Mouse (Mus musculus): ENCODE measurements at regions not wholly inside any gene's neighbourhood (a gene's known extent, or its start where the extent isn't known, plus 50 kb on each side); places are given as distances from the start of the nearest gene placed in this dataset.

- Histone ChIP-seq H3K4me1 (ENCODE audit: control insufficient read depth, insufficient read depth, low read length) (no peaks in the 10 kb centered on the region), H3K27ac (ENCODE audit: insufficient read depth, low read length) (no peak overlapping the region), H3K4me3 (ENCODE audit: insufficient read depth, low read length) (no peak overlapping the region)
- TF ChIP-seq POLR2A (IDR thresholded peaks at IDR 0.05; ENCODE audit: extremely low read depth, insufficient read depth, low read length) (no peak), CTCF (IDR thresholded peaks at IDR 0.05; ENCODE audit: extremely low read depth, insufficient read depth, low read length) (no peak)
Observed at GRCm38 (mm10) chr3:149280807-149281789, 290.7 kb upstream of the Adgrl2 start.

- Histone ChIP-seq H3K27ac (ENCODE audit: insufficient read depth, low read length) (no peak overlapping the region), H3K4me3 (ENCODE audit: insufficient read depth, low read length) (no peak overlapping the region), H3K4me1 (ENCODE audit: control insufficient read depth, insufficient read depth, low read length) (no peaks in the 10 kb centered on the region)
- TF ChIP-seq POLR2A (IDR thresholded peaks at IDR 0.05; ENCODE audit: extremely low read depth, insufficient read depth, low read length) (no peak), CTCF (IDR thresholded peaks at IDR 0.05; ENCODE audit: extremely low read depth, insufficient read depth, low read length) (no peak)
Observed at GRCm38 (mm10) chr3:149279338-149279737, 289.0 kb upstream of the Adgrl2 start.

DNA sequence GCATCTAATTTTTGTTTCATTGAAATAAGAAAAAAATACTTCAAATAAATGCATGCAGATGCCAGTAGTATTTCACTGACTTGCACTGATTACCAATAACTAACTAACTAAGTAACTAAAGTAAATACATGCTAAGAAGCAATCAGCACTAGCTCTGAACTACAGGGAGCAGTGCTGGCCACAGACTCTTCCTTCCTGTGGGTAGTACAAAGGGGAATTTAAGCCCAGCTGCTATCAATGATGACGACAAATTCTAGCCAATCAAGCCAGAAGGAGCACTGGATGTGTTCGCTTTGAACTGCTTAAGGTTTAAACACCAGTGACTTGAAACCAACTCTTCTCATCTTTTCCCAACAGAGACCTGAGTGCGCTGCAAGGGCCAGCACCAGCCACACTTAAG is 287.5 kb upstream of the Adgrl2 start:
- H3K27ac ChIP-seq (ENCODE audit: insufficient read depth, low read length): no peak overlapping the region
- TF ChIP-seq POLR2A (IDR thresholded peaks at IDR 0.05; ENCODE audit: extremely low read depth, insufficient read depth, low read length) (no peak), CTCF (IDR thresholded peaks at IDR 0.05; ENCODE audit: extremely low read depth, insufficient read depth, low read length) (no peak)
- no peak overlapping the region for H3K4me3 ChIP-seq (ENCODE audit: insufficient read depth, low read length)
- no peaks in the 10 kb centered on the region for H3K4me1 ChIP-seq (ENCODE audit: control insufficient read depth, insufficient read depth, low read length)

- TF ChIP-seq CTCF (IDR thresholded peaks at IDR 0.05; ENCODE audit: extremely low read depth, insufficient read depth, low read length): no peak
Observed at GRCm38 (mm10) chr3:149275478-149276132, 285.2 kb upstream of the Adgrl2 start.

DNA sequence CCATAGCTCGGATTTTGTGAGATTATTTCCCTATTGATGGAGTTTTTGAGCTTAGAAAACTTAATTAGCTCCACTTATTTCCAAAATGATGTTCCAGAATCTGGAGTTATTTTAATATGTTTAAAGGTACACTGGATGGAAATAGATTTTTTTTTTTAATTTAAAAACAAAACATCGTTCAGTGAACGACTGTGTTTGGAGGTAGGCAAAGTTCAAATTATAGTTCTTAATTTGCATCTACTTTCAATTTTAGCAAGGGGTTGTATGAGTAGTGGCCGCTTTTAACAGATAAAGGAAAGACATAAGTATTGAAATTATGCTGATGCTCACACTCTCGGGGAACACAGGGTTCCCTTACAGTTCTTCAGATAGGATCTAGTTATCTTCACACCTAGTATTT is 284.6 kb upstream of the Adgrl2 start:
- no peaks in the 10 kb centered on the region for H3K4me1 ChIP-seq (ENCODE audit: control insufficient read depth, insufficient read depth, low read length)

More at GRCm38 (mm10) chr3:149275478-149276132, 285.2 kb upstream of the Adgrl2 start:
- H3K27ac ChIP-seq (ENCODE audit: insufficient read depth, low read length): no peak overlapping the region
- H3K4me1 ChIP-seq (ENCODE audit: control insufficient read depth, insufficient read depth, low read length): no peaks in the 10 kb centered on the region
- no peak overlapping the region for H3K4me3 ChIP-seq (ENCODE audit: insufficient read depth, low read length)

GRCm38 (mm10) chr3:149273993-149274692 is 283.8 kb upstream of the Adgrl2 start:
- no peak overlapping the region for H3K4me3 ChIP-seq (ENCODE audit: insufficient read depth, low read length)
- H3K4me1 ChIP-seq (ENCODE audit: control insufficient read depth, insufficient read depth, low read length): no peaks in the 10 kb centered on the region
- no peak for TF ChIP-seq CTCF (IDR thresholded peaks at IDR 0.05; ENCODE audit: extremely low read depth, insufficient read depth, low read length)
- no peak for TF ChIP-seq POLR2A (IDR thresholded peaks at IDR 0.05; ENCODE audit: extremely low read depth, insufficient read depth, low read length)
- no peak overlapping the region for H3K27ac ChIP-seq (ENCODE audit: insufficient read depth, low read length)

More for the DNA sequence above, 284.6 kb upstream of the Adgrl2 start:
- Histone ChIP-seq H3K4me3 (ENCODE audit: insufficient read depth, low read length) (no peak overlapping the region), H3K27ac (ENCODE audit: insufficient read depth, low read length) (no peak overlapping the region)
- TF ChIP-seq CTCF (IDR thresholded peaks at IDR 0.05; ENCODE audit: extremely low read depth, insufficient read depth, low read length) (no peak), POLR2A (IDR thresholded peaks at IDR 0.05; ENCODE audit: extremely low read depth, insufficient read depth, low read length) (no peak)

DNA sequence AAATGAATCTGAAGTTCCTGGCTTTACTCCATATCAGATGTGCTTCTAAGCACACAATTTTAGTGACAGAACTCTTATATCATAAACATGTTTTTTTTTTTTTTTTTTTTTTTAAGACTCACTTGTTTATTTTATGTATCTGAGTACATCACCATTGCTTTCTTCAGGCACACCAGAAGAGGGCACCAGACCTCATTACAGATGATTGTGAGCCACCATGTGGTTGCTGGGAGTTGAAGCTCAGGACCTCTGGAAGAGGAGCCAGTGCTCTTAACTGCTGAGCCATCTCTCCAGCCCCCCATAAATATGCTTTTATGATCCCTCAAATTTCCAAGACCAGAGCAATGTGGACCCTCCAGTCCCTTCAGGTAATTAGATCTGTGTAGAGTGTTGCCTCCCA is 280.1 kb upstream of the Adgrl2 start:
- no peaks in the 10 kb centered on the region for H3K4me1 ChIP-seq (ENCODE audit: control insufficient read depth, insufficient read depth, low read length)
- no peak for TF ChIP-seq POLR2A (IDR thresholded peaks at IDR 0.05; ENCODE audit: extremely low read depth, insufficient read depth, low read length)
- no peak for TF ChIP-seq CTCF (IDR thresholded peaks at IDR 0.05; ENCODE audit: extremely low read depth, insufficient read depth, low read length)
- H3K27ac ChIP-seq (ENCODE audit: insufficient read depth, low read length): no peak overlapping the region
- no peak overlapping the region for H3K4me3 ChIP-seq (ENCODE audit: insufficient read depth, low read length)

DNA sequence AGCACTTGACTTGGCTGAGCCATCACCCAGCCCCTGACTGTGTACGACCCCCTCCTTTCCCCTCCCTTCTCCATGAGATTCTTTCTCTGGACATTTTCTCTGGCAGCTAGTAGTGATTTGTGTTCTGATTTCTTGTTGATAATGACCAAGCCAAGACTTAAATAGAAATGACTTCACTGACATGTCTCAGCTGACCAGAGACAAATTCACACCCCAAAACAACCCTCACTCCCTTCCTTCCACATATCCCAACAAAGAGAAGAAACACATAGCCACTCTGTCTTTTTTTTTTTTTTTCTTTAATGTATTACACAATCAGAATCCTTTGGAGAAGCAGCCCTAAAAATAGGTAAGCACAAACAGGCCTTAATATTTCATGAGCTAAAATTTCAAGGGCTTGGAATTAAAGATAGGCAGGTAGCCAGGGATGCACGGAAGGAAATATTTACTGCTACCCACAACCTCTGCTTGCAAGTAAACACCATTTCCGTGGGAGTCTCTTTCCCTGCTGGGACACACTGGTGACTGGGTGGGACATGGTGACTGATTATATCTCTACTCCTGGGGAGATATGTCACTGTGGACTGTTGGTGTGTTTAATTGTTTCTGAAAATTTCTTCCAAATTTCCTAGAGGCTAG is 272.1 kb upstream of the Adgrl2 start:
- Histone ChIP-seq H3K27ac (ENCODE audit: insufficient read depth, low read length) (no peak overlapping the region), H3K4me3 (ENCODE audit: insufficient read depth, low read length) (no peak overlapping the region), H3K4me1 (ENCODE audit: control insufficient read depth, insufficient read depth, low read length) (no peaks in the 10 kb centered on the region)
- TF ChIP-seq POLR2A (IDR thresholded peaks at IDR 0.05; ENCODE audit: extremely low read depth, insufficient read depth, low read length): no peak
- no peak for TF ChIP-seq CTCF (IDR thresholded peaks at IDR 0.05; ENCODE audit: extremely low read depth, insufficient read depth, low read length)

DNA sequence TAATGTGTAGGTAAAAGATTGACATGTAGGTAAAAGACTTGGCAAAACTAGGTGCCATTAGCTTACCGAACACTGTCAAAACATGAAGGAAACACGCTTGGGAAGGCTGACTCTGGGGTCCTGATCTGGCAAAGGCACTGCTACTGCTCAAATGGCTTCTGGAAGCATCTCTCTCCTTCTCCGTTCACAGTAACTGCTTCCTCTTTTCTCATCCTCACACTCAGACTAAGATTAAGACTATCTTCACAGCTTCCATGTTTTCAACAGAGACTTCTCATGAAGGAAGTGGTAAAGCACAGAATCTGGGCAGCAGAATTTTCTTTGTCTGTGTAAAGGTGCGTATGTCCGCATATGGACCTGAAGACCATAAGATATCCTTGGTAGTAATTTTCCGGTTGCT is 271.4 kb upstream of the Adgrl2 start:
- TF ChIP-seq CTCF (IDR thresholded peaks at IDR 0.05; ENCODE audit: extremely low read depth, insufficient read depth, low read length) (no peak), POLR2A (IDR thresholded peaks at IDR 0.05; ENCODE audit: extremely low read depth, insufficient read depth, low read length) (no peak)
- Histone ChIP-seq H3K4me1 (ENCODE audit: control insufficient read depth, insufficient read depth, low read length) (no peaks in the 10 kb centered on the region), H3K4me3 (ENCODE audit: insufficient read depth, low read length) (no peak overlapping the region), H3K27ac (ENCODE audit: insufficient read depth, low read length) (no peak overlapping the region)

All from cortical plate, adult 2 months (tissue).